Mouse (Mus musculus): ENCODE measurements around the gene 4930430F08Rik.
"Not testable (repeated sequence)": the region's sequence is repeated elsewhere in the genome, so short reads cannot be mapped to it uniquely, and the experiment has no call there.

The 4930430F08Rik gene

GRCm38 (mm10) chr10:100590323-100590722 is at the start of gene 4930430F08Rik, which contains the start of gene 1700017N19Rik:
4930430F08Rik (minus strand) TSS chr10:100590423.
1700017N19Rik (plus strand) TSS chr10:100590484.
- no peak for DNase-seq (ENCODE audit: low read depth in 2 of 2, low spot score in 2 of 2)

GRCm38 (mm10) chr10:100629762-100630438 is 39.7 kb upstream of the 4930430F08Rik start:
- peak; percentile 17 to 35 for DNase-seq (ENCODE audit: low read depth in 2 of 2, low spot score in 2 of 2)

GRCm38 (mm10) chr10:100622494-100622893 is 32.3 kb upstream of the 4930430F08Rik start:
- no peak for DNase-seq (ENCODE audit: low read depth in 2 of 2, low spot score in 2 of 2)

- DNase-seq (ENCODE audit: low read depth in 2 of 2, low spot score in 2 of 2), result no peak
Measured at GRCm38 (mm10) chr10:100620040-100620439, 29.8 kb upstream of the 4930430F08Rik start.

- DNase-seq (ENCODE audit: low read depth in 2 of 2, low spot score in 2 of 2), result no peak
Measured at GRCm38 (mm10) chr10:100619474-100619873, 29.3 kb upstream of the 4930430F08Rik start.

- no peak for DNase-seq (ENCODE audit: low read depth in 2 of 2, low spot score in 2 of 2)
Measured at GRCm38 (mm10) chr10:100617233-100617903, 27.1 kb upstream of the 4930430F08Rik start.

GRCm38 (mm10) chr10:100604254-100604653 is 14.0 kb upstream of the 4930430F08Rik start:
- no peak for DNase-seq (ENCODE audit: low read depth in 2 of 2, low spot score in 2 of 2)

- no peak for DNase-seq (ENCODE audit: low read depth in 2 of 2, low spot score in 2 of 2)
Measured at GRCm38 (mm10) chr10:100603511-100603910, 13.3 kb upstream of the 4930430F08Rik start.

- DNase-seq (ENCODE audit: low read depth in 2 of 2, low spot score in 2 of 2), result no peak
Measured at GRCm38 (mm10) chr10:100598339-100598738, 8.1 kb upstream of the 4930430F08Rik start.

GRCm38 (mm10) chr10:100588932-100589388 is 1.3 kb downstream of the 4930430F08Rik start:
- peak; percentile 71 to 76 for DNase-seq (ENCODE audit: low read depth in 2 of 2, low spot score in 2 of 2)

- DNase-seq (ENCODE audit: low read depth in 2 of 2, low spot score in 2 of 2), result no peak
Measured at GRCm38 (mm10) chr10:100588524-100588923, 1.7 kb downstream of the 4930430F08Rik start.

- DNase-seq (ENCODE audit: low read depth in 2 of 2, low spot score in 2 of 2), result no peak
Measured at GRCm38 (mm10) chr10:100584178-100584577, 6.0 kb downstream of the 4930430F08Rik start.

- no peak for DNase-seq (ENCODE audit: low read depth in 2 of 2, low spot score in 2 of 2)
Measured at GRCm38 (mm10) chr10:100575294-100575693, 14.9 kb downstream of the 4930430F08Rik start.

GRCm38 (mm10) chr10:100574505-100575149 is 15.6 kb downstream of the 4930430F08Rik start:
- no peak for DNase-seq (ENCODE audit: low read depth in 2 of 2, low spot score in 2 of 2)

GRCm38 (mm10) chr10:100571707-100572106 is 18.5 kb downstream of the 4930430F08Rik start:
- no peak for DNase-seq (ENCODE audit: low read depth in 2 of 2, low spot score in 2 of 2)

- no peak for DNase-seq (ENCODE audit: low read depth in 2 of 2, low spot score in 2 of 2)
Measured at GRCm38 (mm10) chr10:100564112-100564511, 26.1 kb downstream of the 4930430F08Rik start.

- not testable (repeated sequence) for DNase-seq (ENCODE audit: low read depth in 2 of 2, low spot score in 2 of 2)
Measured at GRCm38 (mm10) chr10:100560194-100560883, 29.9 kb downstream of the 4930430F08Rik start.

- no peak for DNase-seq (ENCODE audit: low read depth in 2 of 2, low spot score in 2 of 2)
Measured at GRCm38 (mm10) chr10:100556566-100557175, 33.6 kb downstream of the 4930430F08Rik start.

GRCm38 (mm10) chr10:100524499-100525390 is 65.5 kb downstream of the 4930430F08Rik start:
- DNase-seq (ENCODE audit: low read depth in 2 of 2, low spot score in 2 of 2), result no peak

- DNase-seq (ENCODE audit: low read depth in 2 of 2, low spot score in 2 of 2), result no peak
Measured at GRCm38 (mm10) chr10:100522330-100522729, 67.9 kb downstream of the 4930430F08Rik start.
